Mouse (Mus musculus) ES-CJ7 (cell line): ENCODE measurements around the gene Cela1.

Experiments used
- DNase-seq: peaks from one replicate; pipeline ENCODE4 v3.0.0; 2011; ENCODE audit warnings: low read depth, low spot score

Gene Cela1

GRCm38 (mm10) chr15:100670833-100671232 lies 16.9 kb downstream of the Cela1 start:
- DNase-seq: no peak

DNA sequence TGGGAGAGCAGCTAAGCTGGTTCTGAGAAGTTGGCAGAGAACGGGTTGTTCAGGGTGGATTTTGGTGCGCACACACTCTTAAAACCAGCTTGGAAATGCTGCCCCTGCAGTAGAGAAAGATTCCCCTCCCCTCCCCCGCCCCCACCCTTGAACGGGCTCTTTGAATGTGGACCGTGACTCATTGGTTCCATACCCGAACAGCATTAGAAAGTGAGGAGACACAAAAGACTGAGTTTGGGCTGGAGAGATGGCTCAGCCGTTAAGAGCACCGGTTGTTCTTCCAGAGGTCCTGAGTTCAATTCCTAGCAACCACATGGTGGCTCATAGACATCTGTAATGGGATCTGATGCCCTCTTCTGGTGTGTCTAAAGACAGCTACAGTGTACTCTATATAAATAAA lies 17.7 kb downstream of the Cela1 start:
- DNase-seq: no peak

GRCm38 (mm10) chr15:100669337-100669736 lies 18.4 kb downstream of the Cela1 start, which contains the start of gene Bin2:
Gene Bin2, minus strand, starts transcription at chr15:100669553.
- peak; percentile 67 for DNase-seq

DNA sequence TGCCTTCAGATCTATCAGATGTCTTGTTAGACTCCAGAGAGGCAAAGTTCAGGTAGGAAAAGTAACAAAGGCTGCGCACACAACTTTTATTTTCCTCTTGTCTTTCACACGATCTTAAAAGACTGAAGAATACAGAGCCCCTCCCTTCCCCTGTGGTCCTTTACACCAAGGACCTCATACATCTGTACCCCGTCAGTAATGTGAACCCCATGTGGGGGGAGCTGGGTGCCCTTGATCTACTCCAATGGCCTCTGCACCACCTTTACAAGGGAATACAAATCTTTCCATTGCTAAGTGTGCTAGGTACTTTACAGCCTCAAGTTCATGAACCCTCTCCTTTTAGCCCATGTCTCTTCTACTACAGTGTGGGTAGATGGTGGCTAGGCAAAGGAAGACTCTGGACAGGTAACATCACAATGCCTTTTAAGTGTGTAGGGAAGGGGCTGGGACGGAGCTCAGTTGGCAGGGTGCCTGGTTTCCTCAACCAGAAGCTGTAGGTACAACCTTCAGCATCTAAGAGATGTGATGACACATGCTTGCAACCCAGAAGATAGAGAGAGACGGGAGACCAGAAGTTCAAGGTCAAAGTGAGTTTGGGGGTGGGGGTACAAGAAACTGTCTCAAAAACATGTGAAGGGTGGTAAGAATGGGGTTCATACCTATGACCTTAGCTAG lies 19.7 kb downstream of the Cela1 start:
- DNase-seq: no peak

DNA sequence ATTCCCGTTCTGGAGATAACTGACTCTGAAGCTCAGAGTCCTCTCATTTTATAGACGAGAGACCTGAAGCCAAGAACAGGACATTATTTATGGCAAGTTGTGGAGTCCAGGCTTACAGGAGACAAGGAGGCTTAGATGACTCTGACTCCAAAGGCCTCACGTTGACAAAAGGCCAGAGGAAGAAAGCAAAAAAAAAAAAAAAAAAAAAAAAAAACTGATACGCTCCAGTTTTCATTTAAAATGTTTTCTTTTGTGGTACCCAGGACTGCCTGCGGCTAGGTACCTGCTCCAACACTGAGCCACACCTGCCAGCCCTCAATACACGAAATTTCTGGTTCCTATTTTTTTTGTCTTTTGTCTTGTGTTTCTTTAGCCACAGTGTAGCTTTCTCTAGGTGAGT lies 20.3 kb downstream of the Cela1 start:
- no peak for DNase-seq

- no peak for DNase-seq
Observed at GRCm38 (mm10) chr15:100666851-100667250, 20.9 kb downstream of the Cela1 start.

DNA sequence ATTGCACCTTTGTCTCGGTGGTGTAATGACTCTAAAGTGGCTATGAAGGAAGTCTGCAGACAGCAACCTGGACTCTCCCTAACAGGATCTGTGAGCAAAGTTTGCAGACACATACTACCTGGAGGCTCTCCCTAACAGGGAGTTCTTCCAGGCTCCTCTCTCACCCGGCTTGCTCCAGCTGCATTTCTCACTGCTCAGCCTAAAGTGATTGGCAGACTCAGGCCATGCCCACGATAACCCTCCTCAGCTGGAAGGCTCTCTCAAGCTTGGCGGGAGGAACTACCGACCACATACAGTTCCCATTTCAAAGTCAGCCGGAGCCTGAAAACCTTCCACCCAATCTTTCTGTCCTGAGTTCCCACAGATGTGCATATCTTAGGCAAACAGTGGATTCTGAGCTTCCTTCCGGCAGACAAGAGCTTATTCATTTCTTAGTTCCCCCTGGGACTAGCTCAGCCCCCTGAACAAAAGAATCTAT lies 21.5 kb downstream of the Cela1 start:
- peak; percentile 42 for DNase-seq

GRCm38 (mm10) chr15:100665411-100666218 lies 22.1 kb downstream of the Cela1 start:
- DNase-seq: no peak

GRCm38 (mm10) chr15:100664813-100665274 lies 22.9 kb downstream of the Cela1 start:
- no peak for DNase-seq

- no peak for DNase-seq
Observed at GRCm38 (mm10) chr15:100660805-100661204, 26.9 kb downstream of the Cela1 start.

DNA sequence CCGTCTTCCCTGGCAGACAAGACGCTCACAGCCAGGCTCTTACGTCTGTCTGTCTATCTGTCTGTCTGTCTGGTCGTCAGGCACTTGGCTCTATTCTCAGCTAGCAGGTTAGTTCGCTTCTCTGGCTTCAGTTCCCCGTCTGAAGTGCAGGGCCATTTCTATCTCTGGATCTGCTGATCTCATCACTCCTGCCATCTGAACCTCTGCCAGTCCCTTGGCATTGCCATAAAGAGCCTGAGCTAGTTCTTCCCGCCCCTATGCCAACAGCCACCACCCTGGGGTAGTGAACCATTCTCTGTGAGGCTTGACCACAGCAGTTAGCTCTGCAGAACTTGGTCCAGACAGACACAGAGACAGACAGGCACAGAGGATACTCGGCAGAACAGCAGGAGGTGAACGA lies 27.4 kb downstream of the Cela1 start:
- no peak for DNase-seq

GRCm38 (mm10) chr15:100655201-100655600 lies 32.5 kb downstream of the Cela1 start:
- no peak for DNase-seq

- no peak for DNase-seq
Observed at GRCm38 (mm10) chr15:100654271-100654670, 33.5 kb downstream of the Cela1 start.

GRCm38 (mm10) chr15:100651610-100652009 lies 36.1 kb downstream of the Cela1 start:
- no peak for DNase-seq

- no peak for DNase-seq
Observed at GRCm38 (mm10) chr15:100650111-100650510, 37.6 kb downstream of the Cela1 start.

GRCm38 (mm10) chr15:100646161-100646560 lies 41.6 kb downstream of the Cela1 start:
- DNase-seq: no peak

GRCm38 (mm10) chr15:100642451-100642850 lies 45.3 kb downstream of the Cela1 start:
- no peak for DNase-seq

- DNase-seq: no peak
Observed at GRCm38 (mm10) chr15:100641226-100641810, 46.4 kb downstream of the Cela1 start.

DNA sequence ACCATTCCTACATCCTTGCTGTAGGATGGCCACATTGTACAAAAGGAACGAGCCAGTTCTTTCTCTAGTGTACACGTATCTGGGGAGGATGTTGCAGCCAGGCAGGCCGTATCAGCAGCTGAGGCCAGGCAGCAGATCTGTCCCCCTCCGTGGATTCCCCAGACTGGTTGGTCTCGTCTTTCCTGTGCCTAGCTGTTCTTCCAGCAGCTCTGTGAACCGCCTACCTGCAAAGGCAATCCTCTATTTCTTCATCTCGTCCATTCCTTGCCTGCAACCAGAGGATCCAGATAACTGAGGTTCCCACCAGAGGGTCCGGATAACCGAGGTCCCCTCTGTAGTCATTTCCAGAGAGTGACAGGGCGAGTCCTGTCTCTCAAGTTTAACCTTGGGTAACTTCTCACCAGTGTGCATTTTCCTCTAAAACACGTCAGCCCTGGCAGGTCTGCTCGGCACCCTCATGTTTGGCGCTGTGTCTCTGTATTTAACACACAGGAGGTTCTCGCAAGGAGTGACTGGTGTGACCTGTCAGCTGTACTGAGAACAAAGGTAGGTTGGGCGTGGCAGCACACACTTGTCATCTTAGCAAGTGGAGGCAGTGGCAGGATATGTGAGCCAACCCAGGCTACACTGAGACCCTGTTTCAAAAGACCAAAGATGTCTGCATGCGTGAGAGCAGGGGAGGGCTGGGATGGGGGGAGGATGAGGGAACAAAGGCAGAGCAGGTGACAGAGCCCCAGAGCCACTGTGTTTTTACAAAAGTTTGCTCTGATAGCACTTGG lies 47.6 kb downstream of the Cela1 start:
- DNase-seq: no peak

GRCm38 (mm10) chr15:100637661-100638060 lies 50.1 kb downstream of the Cela1 start:
- DNase-seq: peak; percentile 46

- peak; percentile 79 for DNase-seq
Observed at GRCm38 (mm10) chr15:100636700-100637501, 50.8 kb downstream of the Cela1 start, which contains the start of gene Smagp. Gene Smagp, minus strand, starts transcription at chr15:100636940.
